Mouse (Mus musculus): Measurements from ENCODE around the gene Gm20388.

- no peak for TF ChIP-seq CTCF (IDR thresholded peaks at IDR 0.05; ENCODE audit: low read depth, low read length)
- TF ChIP-seq POLR2A (IDR thresholded peaks at IDR 0.05; ENCODE audit: insufficient read depth, low read length) = no peak
Observed at GRCm38 (mm10) chr8:120510863-120511457, 600.3 kb downstream of the Gm20388 start.

Data from ES-Bruce4 (cell line).